Mouse (Mus musculus) MEL (cell line): Measurements from ENCODE around the gene Ranbp1.

Source experiments
- CTCF ChIP-seq, 3 experiments: IDR thresholded peaks in 2 of 3; conservative IDR thresholded peaks in 1 of 3; 2 replicates each; pipeline ENCODE4 v1.5.1; 2011 to 2012; ENCODE audit warnings: low read length in 3 of 3, low read depth in 2 of 3, mild to moderate bottlenecking in 2 of 3, improper control_type of control experiment in 1 of 3, inconsistent platforms in 1 of 3, mixed read lengths in 1 of 3, moderate library complexity in 1 of 3; ENCODE audit not compliant: control insufficient read depth in 1 of 3, insufficient read depth in 1 of 3, poor library complexity in 1 of 3, severe bottlenecking in 1 of 3
- GATA1 ChIP-seq: IDR thresholded peaks from 2 replicates; pipeline ENCODE4 v1.6.1; 2011; ENCODE audit warnings: low read depth, low read length, improper control_type of control experiment
- MEF2A ChIP-seq: IDR thresholded peaks from 2 replicates; pipeline ENCODE4 v1.6.1; 2014; ENCODE audit warnings: low read depth, mild to moderate bottlenecking, inconsistent platforms, low read length, improper control_type of control experiment; ENCODE audit not compliant: poor library complexity, insufficient replicate concordance, severe bottlenecking; ENCODE audit errors: extremely low read depth
- POLR2A ChIP-seq, 2 experiments: IDR thresholded peaks; 2 replicates each; pipeline ENCODE4 v1.6.1; 2011 to 2012; ENCODE audit warnings: low read length in 2 of 2, mild to moderate bottlenecking in 2 of 2, control low read depth in 1 of 2, improper control_type of control experiment in 1 of 2, low read depth in 1 of 2, moderate library complexity in 1 of 2; ENCODE audit not compliant: control insufficient read depth in 1 of 2, insufficient read depth in 1 of 2, poor library complexity in 1 of 2
- POLR2AphosphoS5 ChIP-seq: IDR thresholded peaks from 2 replicates; pipeline ENCODE4 v1.6.1; 2012; ENCODE audit warnings: low read depth, borderline replicate concordance, mild to moderate bottlenecking, inconsistent platforms, low read length, moderate library complexity, mixed read lengths
- TCF12 ChIP-seq: IDR thresholded peaks from 2 replicates; pipeline ENCODE4 v1.6.1; 2014; ENCODE audit warnings: low read depth, mild to moderate bottlenecking, inconsistent platforms, low read length, improper control_type of control experiment, moderate library complexity
- UBTF ChIP-seq: IDR thresholded peaks from 2 replicates; pipeline ENCODE4 v1.6.1; 2012; ENCODE audit warnings: low read depth, mild to moderate bottlenecking, inconsistent platforms, low read length, improper control_type of control experiment, moderate library complexity, borderline replicate concordance; ENCODE audit not compliant: insufficient read depth

DNA sequence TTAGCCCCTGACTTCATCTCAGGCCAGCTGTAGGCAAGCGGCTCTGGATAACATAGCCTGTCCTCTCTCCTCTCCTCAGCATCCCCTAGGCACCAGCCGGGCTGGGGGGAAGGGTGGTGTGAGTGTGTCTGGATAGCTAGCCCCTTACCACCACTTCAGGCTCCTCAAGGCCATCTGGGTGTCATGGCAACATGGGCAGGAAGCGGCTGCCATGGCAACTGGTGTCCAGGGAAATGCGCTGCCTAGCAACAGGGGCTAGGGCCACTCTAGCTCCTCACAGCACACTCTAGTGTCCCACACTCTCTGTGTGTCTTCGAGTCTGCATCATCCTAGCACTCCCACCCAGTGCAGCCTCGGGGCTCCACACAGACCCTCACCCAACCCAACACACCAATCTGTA lies 34.8 kb downstream of the Ranbp1 start:
- TF ChIP-seq GATA1 (no peak), CTCF (IDR thresholded peaks at IDR 0.05 in 2 of 3, conservative IDR thresholded peaks at IDR 0.05 in 1 of 3; ENCODE audit: control insufficient read depth in 1 of 3, insufficient read depth in 1 of 3, low read depth in 2 of 3, low read length in 3 of 3, poor library complexity in 1 of 3, severe bottlenecking in 1 of 3) (no peak), TCF12 (no peak), MEF2A (no peak), UBTF (no peak), POLR2A (IDR thresholded peaks at IDR 0.05; ENCODE audit: control insufficient read depth in 1 of 2, insufficient read depth in 1 of 2, low read depth in 1 of 2, low read length in 2 of 2, poor library complexity in 1 of 2) (no peak), POLR2AphosphoS5 (peak; percentile 30; the same call in 1 of the 2 replicates)
